Mouse (Mus musculus): Measurements from ENCODE around the gene Zfp467. TPM values are rescaled to one million over a fixed set of nuclear protein-coding genes. Genes with fewer than 3 reads are reported as not detected.

The Zfp467 gene
- 10 to 100 TPM; 36.6 to 46.3 (median 38.6) TPM for total RNA-seq (2022)

GRCm38 (mm10) chr6:48445181-48446101 lies at the start of gene Zfp467:
TSS of gene Zfp467 (minus strand) at chr6:48445825.
- peak in 1 of 2 experiments; percentile 36 for DNase-seq (ENCODE audit: low spot score in 2 of 2)

GRCm38 (mm10) chr6:48493136-48493730 lies 47.6 kb upstream of the Zfp467 start:
- DNase-seq (ENCODE audit: low spot score in 2 of 2), result no peak

- DNase-seq (ENCODE audit: low spot score in 2 of 2), result no peak
Measured at GRCm38 (mm10) chr6:48491361-48491760, 45.7 kb upstream of the Zfp467 start.

GRCm38 (mm10) chr6:48489741-48490140 lies 44.1 kb upstream of the Zfp467 start:
- DNase-seq (ENCODE audit: low spot score in 2 of 2), result no peak

- DNase-seq (ENCODE audit: low spot score in 2 of 2), result no peak
Measured at GRCm38 (mm10) chr6:48487747-48488725, 42.4 kb upstream of the Zfp467 start.

GRCm38 (mm10) chr6:48482501-48482900 lies 36.9 kb upstream of the Zfp467 start:
- DNase-seq (ENCODE audit: low spot score in 2 of 2), result no peak

- no peak for DNase-seq (ENCODE audit: low spot score in 2 of 2)
Measured at GRCm38 (mm10) chr6:48478446-48478845, 32.8 kb upstream of the Zfp467 start.

GRCm38 (mm10) chr6:48470739-48471138 lies 25.1 kb upstream of the Zfp467 start:
- no peak for DNase-seq (ENCODE audit: low spot score in 2 of 2)

GRCm38 (mm10) chr6:48467490-48467889 lies 21.9 kb upstream of the Zfp467 start:
- DNase-seq (ENCODE audit: low spot score in 2 of 2), result no peak

- DNase-seq (ENCODE audit: low spot score in 2 of 2), result no peak
Measured at GRCm38 (mm10) chr6:48466715-48467114, 21.1 kb upstream of the Zfp467 start.

GRCm38 (mm10) chr6:48464966-48465679 lies 19.5 kb upstream of the Zfp467 start:
- DNase-seq (ENCODE audit: low spot score in 2 of 2), result peak in 1 of 2 experiments; percentile 75

GRCm38 (mm10) chr6:48452771-48453170 lies 7.1 kb upstream of the Zfp467 start:
- no peak for DNase-seq (ENCODE audit: low spot score in 2 of 2)

- no peak for DNase-seq (ENCODE audit: low spot score in 2 of 2)
Measured at GRCm38 (mm10) chr6:48452151-48452550, 6.5 kb upstream of the Zfp467 start.

GRCm38 (mm10) chr6:48448527-48448926 lies 2.9 kb upstream of the Zfp467 start:
- no peak for DNase-seq (ENCODE audit: low spot score in 2 of 2)

GRCm38 (mm10) chr6:48447929-48448328 lies 2.3 kb upstream of the Zfp467 start, which contains the start of gene Sspo:
TSS of gene Sspo (plus strand) at chr6:48448229.
- DNase-seq (ENCODE audit: low spot score in 2 of 2), result no peak

- DNase-seq (ENCODE audit: low spot score in 2 of 2), result no peak
Measured at GRCm38 (mm10) chr6:48446896-48447295, 1.3 kb upstream of the Zfp467 start.

GRCm38 (mm10) chr6:48446256-48446655 lies 631 bp upstream of the Zfp467 start:
- DNase-seq (ENCODE audit: low spot score in 2 of 2), result no peak

- DNase-seq (ENCODE audit: low spot score in 2 of 2), result peak; percentile 47 to 70
Measured at GRCm38 (mm10) chr6:48444310-48445180, 1.1 kb downstream of the Zfp467 start.

GRCm38 (mm10) chr6:48443592-48444309 lies 1.9 kb downstream of the Zfp467 start:
- peak; percentile 65 to 86 for DNase-seq (ENCODE audit: low spot score in 2 of 2)

All from left cerebral cortex, adult 8-10 months (tissue).